Mouse (Mus musculus): ENCODE measurements around the gene Gm19402. TPM values are rescaled to one million over a fixed set of nuclear protein-coding genes. Genes with fewer than 3 reads are reported as not detected.
"Not testable (repeated sequence)": the region's sequence is repeated elsewhere in the genome, so short reads cannot be mapped to it uniquely, and the experiment has no call there.

The Gm19402 gene
- not detected in 2 replicates for polyA plus RNA-seq (2015; fragmentation: Nextera tagmentation; extraction: Ambion mirVana)

GRCm38 (mm10) chr10:77690356-77690807 is at the start of gene Gm19402:
Gene Gm19402 (minus strand): TSS chr10:77690757.
- not testable (repeated sequence) for H3K36me3 ChIP-seq (ENCODE audit: insufficient read depth, low read length); H3K4me3 ChIP-seq (replicated peaks; ENCODE audit: low read depth, low read length); ATAC-seq (replicated peaks; ENCODE audit: low FRiP score, low read depth); H3K4me1 ChIP-seq (replicated peaks; ENCODE audit: insufficient read depth, low read length); H3K27ac ChIP-seq; H3K4me2 ChIP-seq (ENCODE audit: low read length); H3K9me3 ChIP-seq (replicated peaks; ENCODE audit: low read length); H3K9ac ChIP-seq (ENCODE audit: low read depth, low read length); H3K27me3 ChIP-seq (ENCODE audit: insufficient read depth, low read length); DNase-seq (ENCODE audit: low spot score)
- WGBS: 68% methylated on average over 3 of the region's 3 CpGs

- DNase-seq (ENCODE audit: low spot score): no peak
- no peak overlapping the region for H3K4me3 ChIP-seq (replicated peaks; ENCODE audit: low read depth, low read length)
- 83% methylated on average over 4 of the region's 4 CpGs for WGBS
Measured at GRCm38 (mm10) chr10:77738929-77739328, 48.4 kb upstream of the Gm19402 start.

GRCm38 (mm10) chr10:77735928-77736327 is 45.4 kb upstream of the Gm19402 start:
- H3K9me3 ChIP-seq (replicated peaks; ENCODE audit: low read length): no peaks in the 10 kb centered on the region
- ATAC-seq (replicated peaks; ENCODE audit: low FRiP score, low read depth) (no peak), DNase-seq (ENCODE audit: low spot score) (no peak)
- no peak overlapping the region for H3K9ac ChIP-seq (ENCODE audit: low read depth, low read length)
- WGBS: 91% methylated on average over 1 of the region's 1 CpGs
- H3K27ac ChIP-seq: no peak overlapping the region
- H3K4me3 ChIP-seq (replicated peaks; ENCODE audit: low read depth, low read length): no peak overlapping the region
- no peaks in the 10 kb centered on the region for H3K27me3 ChIP-seq (ENCODE audit: insufficient read depth, low read length)
- no peak for TF ChIP-seq CTCF (IDR thresholded peaks at IDR 0.05; ENCODE audit: low read depth)
- H3K36me3 ChIP-seq (ENCODE audit: insufficient read depth, low read length): no peaks in the 10 kb centered on the region
- H3K4me2 ChIP-seq (ENCODE audit: low read length): no peak overlapping the region
- no peaks in the 10 kb centered on the region for H3K4me1 ChIP-seq (replicated peaks; ENCODE audit: insufficient read depth, low read length)

More at GRCm38 (mm10) chr10:77738929-77739328, 48.4 kb upstream of the Gm19402 start:
- Histone ChIP-seq H3K9ac (ENCODE audit: low read depth, low read length) (no peak overlapping the region), H3K9me3 (replicated peaks; ENCODE audit: low read length) (no peaks in the 10 kb centered on the region), H3K36me3 (ENCODE audit: insufficient read depth, low read length) (no peaks in the 10 kb centered on the region), H3K27me3 (ENCODE audit: insufficient read depth, low read length) (no peaks in the 10 kb centered on the region), H3K4me1 (replicated peaks; ENCODE audit: insufficient read depth, low read length) (no peaks in the 10 kb centered on the region), H3K27ac (no peak overlapping the region), H3K4me2 (ENCODE audit: low read length) (no peak overlapping the region)
- ATAC-seq (replicated peaks; ENCODE audit: low FRiP score, low read depth): no peak
- TF ChIP-seq CTCF (IDR thresholded peaks at IDR 0.05; ENCODE audit: low read depth): no peak

GRCm38 (mm10) chr10:77729241-77729640 is 38.7 kb upstream of the Gm19402 start:
- Histone ChIP-seq H3K27ac (no peak overlapping the region), H3K36me3 (ENCODE audit: insufficient read depth, low read length) (no peaks in the 10 kb centered on the region), H3K9me3 (replicated peaks; ENCODE audit: low read length) (no peaks in the 10 kb centered on the region), H3K4me2 (ENCODE audit: low read length) (no peak overlapping the region), H3K9ac (ENCODE audit: low read depth, low read length) (no peak overlapping the region), H3K4me3 (replicated peaks; ENCODE audit: low read depth, low read length) (no peak overlapping the region), H3K4me1 (replicated peaks; ENCODE audit: insufficient read depth, low read length) (no peaks in the 10 kb centered on the region), H3K27me3 (ENCODE audit: insufficient read depth, low read length) (no peaks in the 10 kb centered on the region)
- 50% methylated on average over 4 of the region's 4 CpGs for WGBS
- peak; percentile 41; the same call in 1 of the 2 replicates for TF ChIP-seq CTCF (IDR thresholded peaks at IDR 0.05; ENCODE audit: low read depth)
- DNase-seq (ENCODE audit: low spot score) (no peak), ATAC-seq (replicated peaks; ENCODE audit: low FRiP score, low read depth) (no peak)

- H3K27me3 ChIP-seq (ENCODE audit: insufficient read depth, low read length): no peaks in the 10 kb centered on the region
- 61% methylated on average over 4 of the region's 4 CpGs for WGBS
- ATAC-seq (replicated peaks; ENCODE audit: low FRiP score, low read depth): no peak
Measured at GRCm38 (mm10) chr10:77728280-77728679, 37.7 kb upstream of the Gm19402 start.

GRCm38 (mm10) chr10:77726186-77726585 is 35.6 kb upstream of the Gm19402 start, which contains the start of gene Gm10100:
Gene Gm10100 (plus strand): TSS chr10:77726486.
- H3K4me3 ChIP-seq (replicated peaks; ENCODE audit: low read depth, low read length): no peak within 1 kb of the TSS
- no peak for TF ChIP-seq CTCF (IDR thresholded peaks at IDR 0.05; ENCODE audit: low read depth)
- H3K27me3 ChIP-seq (ENCODE audit: insufficient read depth, low read length): no peaks in the 10 kb centered on the region
- ATAC-seq (replicated peaks; ENCODE audit: low FRiP score, low read depth) (no peak), DNase-seq (ENCODE audit: low spot score) (no peak)
- H3K27ac ChIP-seq: no peak within 1 kb of the TSS
- no peaks in the 10 kb centered on the region for H3K9me3 ChIP-seq (replicated peaks; ENCODE audit: low read length)
- no peak within 1 kb of the TSS for H3K9ac ChIP-seq (ENCODE audit: low read depth, low read length)
- H3K36me3 ChIP-seq (ENCODE audit: insufficient read depth, low read length): no peaks in the 10 kb centered on the region
- no peak within 1 kb of the TSS for H3K4me2 ChIP-seq (ENCODE audit: low read length)
- no peaks in the 10 kb centered on the region for H3K4me1 ChIP-seq (replicated peaks; ENCODE audit: insufficient read depth, low read length)
- 37% methylated on average over 3 of the region's 3 CpGs for WGBS

More at GRCm38 (mm10) chr10:77728280-77728679, 37.7 kb upstream of the Gm19402 start:
- peak; percentile 32 for TF ChIP-seq CTCF (IDR thresholded peaks at IDR 0.05; ENCODE audit: low read depth)
- no peaks in the 10 kb centered on the region for H3K36me3 ChIP-seq (ENCODE audit: insufficient read depth, low read length)
- no peak overlapping the region for H3K9ac ChIP-seq (ENCODE audit: low read depth, low read length)
- H3K4me3 ChIP-seq (replicated peaks; ENCODE audit: low read depth, low read length): no peak overlapping the region
- no peak overlapping the region for H3K27ac ChIP-seq
- H3K9me3 ChIP-seq (replicated peaks; ENCODE audit: low read length): no peaks in the 10 kb centered on the region
- no peak overlapping the region for H3K4me2 ChIP-seq (ENCODE audit: low read length)
- no peak for DNase-seq (ENCODE audit: low spot score)
- no peaks in the 10 kb centered on the region for H3K4me1 ChIP-seq (replicated peaks; ENCODE audit: insufficient read depth, low read length)

- TF ChIP-seq CTCF (IDR thresholded peaks at IDR 0.05; ENCODE audit: low read depth): peak; percentile 16; the same call in 1 of the 2 replicates
- WGBS: 79% methylated on average over 8 of the region's 8 CpGs
Measured at GRCm38 (mm10) chr10:77724855-77725254, 34.3 kb upstream of the Gm19402 start.

GRCm38 (mm10) chr10:77720299-77720698 is 29.7 kb upstream of the Gm19402 start, which contains the start of gene Krtap12-1:
Gene Krtap12-1 (plus strand): TSS chr10:77720599.
- not testable (repeated sequence) for H3K4me3 ChIP-seq (replicated peaks; ENCODE audit: low read depth, low read length); H3K4me1 ChIP-seq (replicated peaks; ENCODE audit: insufficient read depth, low read length); H3K27me3 ChIP-seq (ENCODE audit: insufficient read depth, low read length); H3K36me3 ChIP-seq (ENCODE audit: insufficient read depth, low read length); H3K9ac ChIP-seq (ENCODE audit: low read depth, low read length); H3K27ac ChIP-seq; H3K4me2 ChIP-seq (ENCODE audit: low read length); ATAC-seq (replicated peaks; ENCODE audit: low FRiP score, low read depth); DNase-seq (ENCODE audit: low spot score); H3K9me3 ChIP-seq (replicated peaks; ENCODE audit: low read length)
- WGBS: 92% methylated on average over 1 of the region's 1 CpGs

More at GRCm38 (mm10) chr10:77724855-77725254, 34.3 kb upstream of the Gm19402 start:
- Histone ChIP-seq H3K36me3 (ENCODE audit: insufficient read depth, low read length) (no peaks in the 10 kb centered on the region), H3K4me3 (replicated peaks; ENCODE audit: low read depth, low read length) (no peak overlapping the region), H3K4me2 (ENCODE audit: low read length) (no peak overlapping the region), H3K9ac (ENCODE audit: low read depth, low read length) (no peak overlapping the region), H3K4me1 (replicated peaks; ENCODE audit: insufficient read depth, low read length) (no peaks in the 10 kb centered on the region), H3K27ac (no peak overlapping the region), H3K27me3 (ENCODE audit: insufficient read depth, low read length) (no peaks in the 10 kb centered on the region), H3K9me3 (replicated peaks; ENCODE audit: low read length) (no peaks in the 10 kb centered on the region)
- no peak for DNase-seq (ENCODE audit: low spot score)
- ATAC-seq (replicated peaks; ENCODE audit: low FRiP score, low read depth): no peak

All from kidney, postnatal 0 days (tissue).